Mouse (Mus musculus) urinary bladder, postnatal 36 days (tissue): ENCODE data around the gene Gm49380.
A peak's percentile ranks its signal among the peaks of the same experiment; 100 is the strongest.

Source experiments
- DNase-seq, 2 experiments: peaks; one replicate each; pipeline ENCODE4 v3.0.0; 2022; ENCODE audit warnings: low spot score in 2 of 2, mixed read lengths in 1 of 2

Gm49380 gene

DNA sequence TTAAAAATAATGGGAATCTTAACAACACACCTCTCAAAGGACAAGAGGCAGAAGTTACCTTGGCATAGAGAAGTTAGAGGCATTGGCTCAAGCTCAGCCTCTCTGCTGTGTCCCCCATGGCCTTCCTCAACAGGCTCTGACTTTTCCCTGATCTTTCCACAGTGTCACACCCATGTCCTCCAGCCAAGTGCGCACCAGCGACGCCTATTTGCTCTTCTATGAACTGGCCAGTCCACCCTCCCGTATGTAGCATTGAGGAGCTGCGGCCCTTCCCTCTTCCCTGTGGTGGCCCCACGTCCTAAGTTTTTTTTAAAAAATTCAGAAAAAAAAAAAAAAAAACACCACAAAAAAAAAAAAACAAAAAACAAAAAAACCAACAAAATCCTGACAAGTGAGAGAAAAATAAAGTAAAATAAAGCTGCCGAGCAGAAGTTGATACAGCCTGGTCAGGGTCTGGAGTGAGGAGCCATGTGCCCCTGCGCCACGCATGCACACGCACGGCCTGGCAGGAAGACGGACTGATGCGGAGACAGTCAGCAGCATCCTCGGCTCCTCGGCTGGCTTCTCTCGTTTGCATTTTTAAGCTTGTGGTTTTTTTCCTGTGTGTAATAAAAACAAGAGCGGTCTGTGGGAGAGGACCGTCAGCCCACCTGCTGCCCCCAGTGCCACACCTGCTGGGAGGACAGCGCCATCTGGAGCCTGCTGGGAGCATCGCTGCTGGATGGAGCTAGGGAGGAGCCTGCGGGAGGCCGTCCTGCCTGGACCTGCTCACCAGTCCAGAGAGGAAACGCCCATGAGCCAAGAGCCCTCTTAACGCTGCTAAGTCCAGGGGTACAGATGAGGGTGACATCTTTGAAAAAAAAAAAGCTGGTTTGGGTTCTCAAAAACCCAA lies 19.4 kb downstream of the Gm49380 start:
- DNase-seq = peak in 1 of 2 experiments; percentile 70

GRCm38 (mm10) chr9:44088877-44089608 lies 24.3 kb downstream of the Gm49380 start:
- DNase-seq = no peak

- no peak for DNase-seq
Measured at GRCm38 (mm10) chr9:44087761-44088455, 25.4 kb downstream of the Gm49380 start.

GRCm38 (mm10) chr9:44086960-44087359 lies 26.3 kb downstream of the Gm49380 start:
- DNase-seq = no peak

- no peak for DNase-seq
Measured at GRCm38 (mm10) chr9:44085741-44086665, 27.3 kb downstream of the Gm49380 start.

DNA sequence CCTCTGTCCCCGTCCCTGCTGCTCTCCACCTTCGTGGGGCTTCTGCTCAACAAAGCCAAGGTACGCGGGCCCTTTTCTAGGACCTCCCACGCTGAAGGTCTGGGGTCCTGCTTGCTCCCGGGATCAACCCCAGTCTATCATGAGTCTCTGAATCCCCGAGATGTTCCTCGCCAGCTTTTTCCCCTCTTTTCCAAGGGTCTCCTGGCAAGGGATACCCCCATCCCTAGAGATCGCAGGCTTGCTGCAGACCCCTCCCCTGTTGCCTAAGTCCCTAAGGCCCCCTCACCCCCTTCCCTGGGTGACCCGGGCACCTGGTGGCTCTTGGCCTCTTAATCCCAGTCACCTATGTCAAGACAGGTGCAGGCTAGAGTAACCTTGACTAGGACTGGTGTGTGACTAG lies 28.0 kb downstream of the Gm49380 start:
- DNase-seq = no peak

GRCm38 (mm10) chr9:44084659-44085229 lies 28.6 kb downstream of the Gm49380 start:
- peak; percentile 91 to 95 for DNase-seq

GRCm38 (mm10) chr9:44084236-44084635 lies 29.1 kb downstream of the Gm49380 start:
- DNase-seq = no peak

DNA sequence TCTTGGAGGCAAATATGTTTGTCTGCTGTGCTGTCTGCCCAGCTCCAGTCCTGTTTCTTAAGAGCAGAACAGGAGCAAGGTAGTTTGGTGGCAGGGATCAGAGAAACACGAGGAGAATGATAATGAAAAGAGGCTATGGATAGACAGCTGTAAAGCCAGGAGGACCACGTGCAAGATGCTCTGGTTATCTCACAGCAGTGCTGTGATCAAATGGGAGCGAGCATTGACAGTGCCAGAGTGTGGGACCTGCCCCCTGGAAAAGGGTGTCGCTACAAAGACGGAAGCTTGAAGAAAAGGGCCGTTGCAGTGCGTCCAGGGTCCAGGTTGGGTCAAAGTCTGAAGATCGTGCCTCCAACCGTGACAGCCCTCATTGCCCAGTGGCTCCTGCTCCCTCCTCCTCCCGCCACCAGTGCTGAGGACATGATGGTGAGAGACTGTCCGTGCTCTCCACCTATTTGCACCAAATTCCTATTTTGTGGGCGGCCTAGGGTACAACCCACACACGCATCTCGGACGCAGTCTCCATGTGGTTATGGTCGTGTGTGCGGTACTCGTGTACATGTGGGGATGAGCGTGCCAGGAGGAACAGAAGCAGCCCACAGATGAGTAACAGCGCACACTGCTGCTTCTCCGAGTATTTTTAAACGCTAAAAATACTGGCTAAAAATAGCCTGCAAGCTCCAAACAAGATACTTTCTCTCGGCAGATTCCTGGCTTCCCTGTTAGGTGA lies 29.7 kb downstream of the Gm49380 start:
- DNase-seq = no peak

- DNase-seq = no peak
Measured at GRCm38 (mm10) chr9:44082266-44082665, 31.0 kb downstream of the Gm49380 start.

GRCm38 (mm10) chr9:44081581-44081980 lies 31.7 kb downstream of the Gm49380 start:
- no peak for DNase-seq

GRCm38 (mm10) chr9:44080953-44081352 lies 32.3 kb downstream of the Gm49380 start:
- DNase-seq = no peak

- no peak for DNase-seq
Measured at GRCm38 (mm10) chr9:44079997-44080780, 33.1 kb downstream of the Gm49380 start.

DNA sequence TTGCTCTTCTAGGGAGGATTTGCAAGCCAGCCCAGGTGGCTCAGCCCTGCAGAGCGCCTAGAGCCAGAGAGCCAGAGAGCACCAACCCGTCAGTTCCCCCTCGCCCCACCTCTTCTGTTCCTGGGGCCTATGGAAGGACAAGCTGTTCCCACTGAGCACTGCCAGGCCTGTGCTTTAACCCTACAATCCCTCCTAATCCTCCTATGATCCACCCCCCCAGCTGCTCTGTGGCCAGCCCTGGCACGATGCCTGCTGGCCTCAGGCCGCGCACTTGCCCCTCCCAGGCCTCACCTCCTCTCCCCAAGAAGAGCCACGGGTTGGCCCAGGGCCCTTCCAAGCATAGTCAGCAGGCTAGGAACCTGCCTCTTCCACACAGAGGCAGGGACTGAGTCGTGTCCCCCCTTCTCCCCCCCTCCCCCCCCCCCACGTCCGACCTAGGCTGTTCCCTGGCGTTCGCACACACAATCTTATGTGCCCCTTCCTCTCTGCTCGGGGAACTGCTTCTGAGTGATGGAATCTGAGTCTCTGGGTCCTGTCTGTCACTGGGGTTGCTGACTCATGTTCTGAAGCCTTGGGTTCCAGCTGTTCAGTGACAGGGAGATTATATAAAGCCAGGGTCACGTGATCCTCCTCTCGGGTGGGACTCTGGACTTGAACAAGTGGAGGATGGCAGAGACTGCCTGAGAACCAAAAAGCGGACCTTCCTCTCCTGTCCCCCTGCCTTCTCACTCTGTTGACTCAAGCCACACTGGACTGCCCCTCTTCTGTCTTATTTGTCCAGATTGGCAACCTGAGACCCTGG lies 34.1 kb downstream of the Gm49380 start:
- peak in 1 of 2 experiments; percentile 88 for DNase-seq

DNA sequence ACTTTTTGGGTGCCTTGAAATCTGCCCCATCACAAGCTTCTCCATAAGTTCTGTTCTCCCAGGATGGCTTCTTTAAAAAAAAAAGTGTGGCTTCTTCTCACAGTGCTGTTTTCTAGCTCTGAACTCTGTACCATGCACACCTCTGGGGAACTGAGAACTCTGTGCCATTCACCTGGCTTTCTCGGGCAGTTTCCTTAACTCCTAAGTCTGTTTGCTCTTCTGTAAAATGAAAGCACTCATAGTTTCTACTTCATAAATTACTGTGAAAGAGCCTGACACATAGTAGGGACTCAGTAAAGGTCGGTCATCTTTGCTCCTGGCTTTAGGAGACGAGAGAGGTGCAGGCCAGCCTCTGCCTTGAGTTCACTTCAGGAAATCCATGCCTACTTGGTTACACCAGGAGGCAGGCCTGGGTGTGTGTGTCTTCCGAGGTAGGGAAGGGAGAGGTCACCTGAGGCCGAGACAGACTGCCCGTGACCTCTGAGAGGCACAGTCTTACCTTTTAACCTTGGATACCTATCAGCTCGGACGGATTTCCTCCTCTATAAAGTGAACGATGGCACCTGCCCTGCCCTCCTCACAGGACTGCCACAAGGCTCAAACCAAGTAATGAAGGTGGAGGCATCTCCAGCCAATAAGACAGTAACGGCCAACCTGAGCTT lies 35.0 kb downstream of the Gm49380 start:
- no peak for DNase-seq

- DNase-seq = no peak
Measured at GRCm38 (mm10) chr9:44077266-44077910, 35.9 kb downstream of the Gm49380 start.

GRCm38 (mm10) chr9:44076764-44077120 lies 36.6 kb downstream of the Gm49380 start:
- peak in 1 of 2 experiments; percentile 80 for DNase-seq
